8 mouse cellular contexts compared by ENCODE assay signal in genomic region chr11:104315703-104316102, GRCm38 (mm10).
A peak's percentile ranks its signal among the peaks of the same experiment; 100 is the strongest.
DNase-seq lines count a peak whose midpoint lies in the region; ATAC-seq and TF ChIP-seq lines count a peak whose summit lies in the region.

No protein-coding gene starts in this region.

- no peak overlapping the region for H3K4me2 ChIP-seq in neural tube, embryonic 15.5 days

- peak; percentile 86 for DNase-seq in neural tube, embryonic 10.5 days (ENCODE audit: extremely low spot score, low spot score)
- DNase-seq in adrenal gland, postnatal 25 days: peak; percentile 78
- peak; percentile 88 for DNase-seq in embryonic facial prominence, embryonic 10.5 days (ENCODE audit: low spot score)
- peak; percentile 88 for DNase-seq in heart, postnatal 4 days
- DNase-seq in liver, adult 2 months (ENCODE audit: extremely low read depth, low read depth, low spot score): peak; percentile 66
- DNase-seq in ovary, postnatal 10 days (ENCODE audit: low spot score): peak; percentile 49
- DNase-seq in thymus, postnatal 14 days: peak; percentile 83

- H3K4me3 ChIP-seq in neural tube, embryonic 15.5 days (replicated peaks): no peak overlapping the region
- H3K4me3 ChIP-seq in embryonic facial prominence, embryonic 10.5 days: no peak overlapping the region
- H3K4me3 ChIP-seq in liver, adult 2 months (ENCODE audit: insufficient read depth, low read depth, low read length): no peak overlapping the region

- no peak for ATAC-seq in neural tube, embryonic 15.5 days (ENCODE audit: low FRiP score)

- no peaks in the 10 kb centered on the region for H3K27me3 ChIP-seq in neural tube, embryonic 15.5 days (replicated peaks)
- peaks cover 30% of the 10 kb centered on the region for H3K27me3 ChIP-seq in embryonic facial prominence, embryonic 10.5 days (replicated peaks; ENCODE audit: low read depth, poor library complexity, severe bottlenecking)
- H3K27me3 ChIP-seq in liver, adult 2 months (ENCODE audit: control insufficient read depth, insufficient read depth, low read length): no peaks in the 10 kb centered on the region

- no peak overlapping the region for H3K27ac ChIP-seq in neural tube, embryonic 15.5 days (replicated peaks)
- no peak overlapping the region for H3K27ac ChIP-seq in embryonic facial prominence, embryonic 10.5 days (replicated peaks)
- H3K27ac ChIP-seq in liver, adult 2 months (replicated peaks; ENCODE audit: insufficient read depth, low read depth, low read length): no peak overlapping the region

- peaks cover 15% of the 10 kb centered on the region for H3K4me1 ChIP-seq in neural tube, embryonic 15.5 days
- peaks cover 28% of the 10 kb centered on the region for H3K4me1 ChIP-seq in embryonic facial prominence, embryonic 10.5 days
- H3K4me1 ChIP-seq in liver, adult 2 months (ENCODE audit: control insufficient read depth, insufficient read depth, low read length): peaks cover 3% of the 10 kb centered on the region; the same call in 1 of the 2 replicates

- no peak for TF ChIP-seq POLR2A in liver, adult 2 months (IDR thresholded peaks at IDR 0.05; ENCODE audit: extremely low read depth, insufficient read depth, low read length)

- no peaks in the 10 kb centered on the region for H3K79me2 ChIP-seq in liver, adult 2 months (ENCODE audit: control insufficient read depth, insufficient read depth, low read length)

- H3K36me3 ChIP-seq in neural tube, embryonic 15.5 days: peaks cover 36% of the 10 kb centered on the region
- H3K36me3 ChIP-seq in embryonic facial prominence, embryonic 10.5 days (replicated peaks): no peaks in the 10 kb centered on the region
- no peaks in the 10 kb centered on the region for H3K36me3 ChIP-seq in liver, adult 2 months (ENCODE audit: control insufficient read depth, insufficient read depth, low read length)

- H3K9ac ChIP-seq in neural tube, embryonic 15.5 days (replicated peaks): no peak overlapping the region
- no peak overlapping the region for H3K9ac ChIP-seq in liver, adult 2 months (ENCODE audit: low read depth, low read length)

- 2% methylated on average over 6 of the region's 6 CpGs for WGBS in neural tube, embryonic 15.5 days
- 7% methylated on average over 6 of the region's 6 CpGs for WGBS in embryonic facial prominence, embryonic 10.5 days
- 6% methylated on average over 6 of the region's 6 CpGs for WGBS in liver, adult 2 months

- H3K9me3 ChIP-seq in neural tube, embryonic 15.5 days (replicated peaks): no peaks in the 10 kb centered on the region
- H3K9me3 ChIP-seq in embryonic facial prominence, embryonic 10.5 days: no peaks in the 10 kb centered on the region

- peak; percentile 95 for TF ChIP-seq CTCF in liver, adult 2 months (IDR thresholded peaks at IDR 0.05; ENCODE audit: low read depth, low read length)
